Mouse (Mus musculus) small intestine, adult 2 months (tissue): ENCODE data around the gene Fam206a.

Experiments used
- CTCF ChIP-seq: fragments of 200-500 bp; IDR thresholded peaks from 2 replicates; pipeline ENCODE4 v1.5.1; 2012; ENCODE audit warnings: low read depth, mild to moderate bottlenecking, control low read depth, inconsistent platforms, low read length, moderate library complexity, mixed read lengths; ENCODE audit not compliant: insufficient replicate concordance, insufficient read length; ENCODE audit errors: extremely low read depth
- POLR2A ChIP-seq: fragments of 200-500 bp; IDR thresholded peaks from 2 replicates; pipeline ENCODE4 v1.6.1; 2012; ENCODE audit warnings: low read depth, mild to moderate bottlenecking, control low read depth, inconsistent platforms, low read length, moderate library complexity

- TF ChIP-seq POLR2A, result no peak
- TF ChIP-seq CTCF, result peak; percentile 34; the same call in 1 of the 2 replicates
Observed at GRCm38 (mm10) chr4:56820017-56820550, 17.9 kb downstream of the Fam206a start.
